Mouse (Mus musculus): ENCODE results near the gene Ceacam16. TPM values are rescaled to one million over a fixed set of nuclear protein-coding genes. Genes with fewer than 3 reads are reported as not detected.
A peak's percentile ranks its signal among the peaks of the same experiment; 100 is the strongest.

Gene Ceacam16
- polyA plus RNA-seq (2014; fragmentation: Nextera tagmentation; extraction: Ambion mirVana) = not detected in 2 replicates

GRCm38 (mm10) chr7:19861199-19861598 is at the start of gene Ceacam16:
Gene Ceacam16 (minus strand): TSS chr7:19861299.
- Histone ChIP-seq H3K27me3 (replicated peaks; ENCODE audit: control insufficient read depth, insufficient read depth, low read length) (0 out of 2 replicates have a peak, but pooled peaks cover 3% of the 10 kb centered on the region), H3K9me3 (ENCODE audit: control insufficient read depth, low read length) (no peaks in the 10 kb centered on the region), H3K4me2 (ENCODE audit: low read length) (no peak within 1 kb of the TSS), H3K36me3 (ENCODE audit: control insufficient read depth, insufficient read depth, low read length) (no peaks in the 10 kb centered on the region), H3K9ac (ENCODE audit: low read length) (no peak within 1 kb of the TSS), H3K27ac (ENCODE audit: low read depth) (no peak within 1 kb of the TSS), H3K4me3 (ENCODE audit: low read depth, low read length) (no peak within 1 kb of the TSS), H3K4me1 (replicated peaks; ENCODE audit: control insufficient read depth, insufficient read depth, low read length) (no peaks in the 10 kb centered on the region)
- DNase-seq (ENCODE audit: low spot score) (no peak), ATAC-seq (replicated peaks; ENCODE audit: low FRiP score, low TSS enrichment, low read depth) (no peak)
- WGBS = 80% methylated on average over 9 of the region's 9 CpGs

- H3K36me3 ChIP-seq (ENCODE audit: control insufficient read depth, insufficient read depth, low read length) = peaks cover 57% of the 10 kb centered on the region
Observed at GRCm38 (mm10) chr7:19910421-19911291, 49.6 kb upstream of the Ceacam16 start.

GRCm38 (mm10) chr7:19889881-19890280 is 28.8 kb upstream of the Ceacam16 start:
- WGBS = 56% methylated on average over 8 of the region's 8 CpGs
- H3K27ac ChIP-seq (ENCODE audit: low read depth) = no peak overlapping the region
- H3K4me2 ChIP-seq (ENCODE audit: low read length) = no peak overlapping the region
- no peaks in the 10 kb centered on the region for H3K27me3 ChIP-seq (replicated peaks; ENCODE audit: control insufficient read depth, insufficient read depth, low read length)
- no peaks in the 10 kb centered on the region for H3K4me1 ChIP-seq (replicated peaks; ENCODE audit: control insufficient read depth, insufficient read depth, low read length)
- no peaks in the 10 kb centered on the region for H3K9me3 ChIP-seq (ENCODE audit: control insufficient read depth, low read length)
- H3K4me3 ChIP-seq (ENCODE audit: low read depth, low read length) = no peak overlapping the region
- ATAC-seq (replicated peaks; ENCODE audit: low FRiP score, low TSS enrichment, low read depth) = no peak
- H3K9ac ChIP-seq (ENCODE audit: low read length) = no peak overlapping the region
- no peaks in the 10 kb centered on the region for H3K36me3 ChIP-seq (ENCODE audit: control insufficient read depth, insufficient read depth, low read length)
- DNase-seq (ENCODE audit: low spot score) = peak; percentile 89

More at GRCm38 (mm10) chr7:19910421-19911291, 49.6 kb upstream of the Ceacam16 start:
- no peaks in the 10 kb centered on the region for H3K9me3 ChIP-seq (ENCODE audit: control insufficient read depth, low read length)
- H3K27ac ChIP-seq (ENCODE audit: low read depth) = no peak overlapping the region
- H3K9ac ChIP-seq (ENCODE audit: low read length) = no peak overlapping the region
- H3K4me1 ChIP-seq (replicated peaks; ENCODE audit: control insufficient read depth, insufficient read depth, low read length) = no peaks in the 10 kb centered on the region
- DNase-seq (ENCODE audit: low spot score) (peak; percentile 93), ATAC-seq (replicated peaks; ENCODE audit: low FRiP score, low TSS enrichment, low read depth) (peak; percentile 67)
- H3K27me3 ChIP-seq (replicated peaks; ENCODE audit: control insufficient read depth, insufficient read depth, low read length) = no peaks in the 10 kb centered on the region
- H3K4me3 ChIP-seq (ENCODE audit: low read depth, low read length) = no peak overlapping the region
- no peak overlapping the region for H3K4me2 ChIP-seq (ENCODE audit: low read length)
- 50% methylated on average over 21 of the region's 21 CpGs for WGBS

GRCm38 (mm10) chr7:19887849-19888248 is 26.8 kb upstream of the Ceacam16 start, which contains the start of gene Ceacam19:
Gene Ceacam19 (minus strand): TSS chr7:19887965.
- Histone ChIP-seq H3K27ac (ENCODE audit: low read depth) (no peak within 1 kb of the TSS), H3K4me3 (ENCODE audit: low read depth, low read length) (no peak within 1 kb of the TSS), H3K36me3 (ENCODE audit: control insufficient read depth, insufficient read depth, low read length) (no peaks in the 10 kb centered on the region), H3K27me3 (replicated peaks; ENCODE audit: control insufficient read depth, insufficient read depth, low read length) (no peaks in the 10 kb centered on the region), H3K4me2 (ENCODE audit: low read length) (no peak within 1 kb of the TSS), H3K4me1 (replicated peaks; ENCODE audit: control insufficient read depth, insufficient read depth, low read length) (no peaks in the 10 kb centered on the region), H3K9me3 (ENCODE audit: control insufficient read depth, low read length) (no peaks in the 10 kb centered on the region), H3K9ac (ENCODE audit: low read length) (no peak within 1 kb of the TSS)
- DNase-seq (ENCODE audit: low spot score) = no peak
- 66% methylated on average over 6 of the region's 7 CpGs for WGBS
- ATAC-seq (replicated peaks; ENCODE audit: low FRiP score, low TSS enrichment, low read depth) = no peak

GRCm38 (mm10) chr7:19880754-19881153 is 19.7 kb upstream of the Ceacam16 start:
- Histone ChIP-seq H3K27ac (ENCODE audit: low read depth) (no peak overlapping the region), H3K4me2 (ENCODE audit: low read length) (no peak overlapping the region), H3K9ac (ENCODE audit: low read length) (no peak overlapping the region), H3K27me3 (replicated peaks; ENCODE audit: control insufficient read depth, insufficient read depth, low read length) (no peaks in the 10 kb centered on the region), H3K4me3 (ENCODE audit: low read depth, low read length) (no peak overlapping the region), H3K4me1 (replicated peaks; ENCODE audit: control insufficient read depth, insufficient read depth, low read length) (peaks cover 4% of the 10 kb centered on the region; the same call in 1 of the 2 replicates), H3K36me3 (ENCODE audit: control insufficient read depth, insufficient read depth, low read length) (no peaks in the 10 kb centered on the region), H3K9me3 (ENCODE audit: control insufficient read depth, low read length) (no peaks in the 10 kb centered on the region)
- DNase-seq (ENCODE audit: low spot score) (no peak), ATAC-seq (replicated peaks; ENCODE audit: low FRiP score, low TSS enrichment, low read depth) (no peak)
- 80% methylated on average over 8 of the region's 8 CpGs for WGBS

- peaks cover 6% of the 10 kb centered on the region; the same call in 1 of the 2 replicates for H3K4me1 ChIP-seq (replicated peaks; ENCODE audit: control insufficient read depth, insufficient read depth, low read length)
- no peak overlapping the region for H3K4me3 ChIP-seq (ENCODE audit: low read depth, low read length)
- H3K36me3 ChIP-seq (ENCODE audit: control insufficient read depth, insufficient read depth, low read length) = no peaks in the 10 kb centered on the region
- no peak overlapping the region for H3K9ac ChIP-seq (ENCODE audit: low read length)
- no peaks in the 10 kb centered on the region for H3K9me3 ChIP-seq (ENCODE audit: control insufficient read depth, low read length)
- peak; percentile 62 for ATAC-seq (replicated peaks; ENCODE audit: low FRiP score, low TSS enrichment, low read depth)
- peak overlapping the region; percentile 33; the same call in 1 of the 2 replicates for H3K27ac ChIP-seq (ENCODE audit: low read depth)
- no peaks in the 10 kb centered on the region for H3K27me3 ChIP-seq (replicated peaks; ENCODE audit: control insufficient read depth, insufficient read depth, low read length)
- no peak overlapping the region for H3K4me2 ChIP-seq (ENCODE audit: low read length)
- 35% methylated on average over 14 of the region's 14 CpGs for WGBS
- peak; percentile 65 for DNase-seq (ENCODE audit: low spot score)
Observed at GRCm38 (mm10) chr7:19876781-19877425, 15.8 kb upstream of the Ceacam16 start.

- peak; percentile 38; the same call in 1 of the 2 replicates for ATAC-seq (replicated peaks; ENCODE audit: low FRiP score, low TSS enrichment, low read depth)
- Histone ChIP-seq H3K27me3 (replicated peaks; ENCODE audit: control insufficient read depth, insufficient read depth, low read length) (no peaks in the 10 kb centered on the region), H3K4me1 (replicated peaks; ENCODE audit: control insufficient read depth, insufficient read depth, low read length) (peaks cover 10% of the 10 kb centered on the region; the same call in 1 of the 2 replicates), H3K36me3 (ENCODE audit: control insufficient read depth, insufficient read depth, low read length) (no peaks in the 10 kb centered on the region), H3K9ac (ENCODE audit: low read length) (no peak overlapping the region), H3K27ac (ENCODE audit: low read depth) (no peak overlapping the region), H3K4me2 (ENCODE audit: low read length) (no peak overlapping the region), H3K4me3 (ENCODE audit: low read depth, low read length) (no peak overlapping the region), H3K9me3 (ENCODE audit: control insufficient read depth, low read length) (no peaks in the 10 kb centered on the region)
- WGBS = 47% methylated on average over 13 of the region's 13 CpGs
- peak; percentile 69 for DNase-seq (ENCODE audit: low spot score)
Observed at GRCm38 (mm10) chr7:19875948-19876682, 15.0 kb upstream of the Ceacam16 start.

- H3K4me2 ChIP-seq (ENCODE audit: low read length) = no peak overlapping the region
- H3K27me3 ChIP-seq (replicated peaks; ENCODE audit: control insufficient read depth, insufficient read depth, low read length) = no peaks in the 10 kb centered on the region
- no peak overlapping the region for H3K9ac ChIP-seq (ENCODE audit: low read length)
- peaks cover 11% of the 10 kb centered on the region; the same call in 1 of the 2 replicates for H3K4me1 ChIP-seq (replicated peaks; ENCODE audit: control insufficient read depth, insufficient read depth, low read length)
- WGBS = 38% methylated on average over 5 of the region's 5 CpGs
- H3K4me3 ChIP-seq (ENCODE audit: low read depth, low read length) = no peak overlapping the region
- H3K9me3 ChIP-seq (ENCODE audit: control insufficient read depth, low read length) = no peaks in the 10 kb centered on the region
- ATAC-seq (replicated peaks; ENCODE audit: low FRiP score, low TSS enrichment, low read depth) (no peak), DNase-seq (ENCODE audit: low spot score) (peak; percentile 68)
- H3K36me3 ChIP-seq (ENCODE audit: control insufficient read depth, insufficient read depth, low read length) = no peaks in the 10 kb centered on the region
- H3K27ac ChIP-seq (ENCODE audit: low read depth) = no peak overlapping the region
Observed at GRCm38 (mm10) chr7:19871943-19872601, 11.0 kb upstream of the Ceacam16 start.
